Mouse (Mus musculus): ENCODE measurements around the gene Abca13.

Gene Abca13

GRCm38 (mm10) chr11:9684952-9685351 lies 493.2 kb downstream of the Abca13 start:
- no peak for DNase-seq (ENCODE audit: low spot score)

DNA sequence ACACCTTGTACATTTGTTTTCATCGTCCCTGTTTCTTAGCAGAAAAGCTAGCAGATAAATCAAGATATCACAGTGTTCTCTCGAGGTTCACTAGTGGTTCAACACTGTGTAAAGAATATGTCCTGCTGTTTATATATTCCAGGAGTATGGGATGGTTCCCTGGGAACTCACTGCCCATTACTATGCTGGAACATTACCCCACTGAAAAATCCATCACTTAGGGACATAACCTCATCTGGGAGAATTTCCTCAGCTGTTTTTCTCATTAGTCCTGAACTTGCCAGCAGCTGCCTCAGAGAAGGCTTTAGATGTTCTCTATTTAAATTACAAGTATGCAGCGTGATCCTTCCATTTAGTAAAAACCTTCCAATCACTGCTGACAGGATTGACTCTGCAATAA lies 513.4 kb downstream of the Abca13 start:
- no peak for DNase-seq (ENCODE audit: low spot score)

GRCm38 (mm10) chr11:9727810-9728490 lies 536.2 kb downstream of the Abca13 start:
- DNase-seq (ENCODE audit: low spot score), result no peak

GRCm38 (mm10) chr11:9731300-9731699 lies 539.6 kb downstream of the Abca13 start:
- DNase-seq (ENCODE audit: low spot score), result no peak

Data from embryo, embryonic 10 days (tissue).